Mouse (Mus musculus) thymus, adult 2 months (tissue): ENCODE results near the gene 1700037H04Rik.

Experiments used
- CTCF ChIP-seq: fragments of 200-500 bp; IDR thresholded peaks from 2 replicates; pipeline ENCODE4 v1.5.1; 2012; ENCODE audit warnings: mild to moderate bottlenecking, control low read depth, low read length, moderate library complexity, borderline replicate concordance; ENCODE audit not compliant: control insufficient read depth, poor library complexity, insufficient read depth; ENCODE audit errors: extremely low read depth
- POLR2A ChIP-seq: fragments of 200-500 bp; IDR thresholded peaks from 2 replicates; pipeline ENCODE4 v1.6.1; 2012; ENCODE audit warnings: mild to moderate bottlenecking, low read length, control low read depth, moderate library complexity; ENCODE audit not compliant: control insufficient read depth, poor library complexity, insufficient read depth; ENCODE audit errors: extremely low read depth

- TF ChIP-seq CTCF: no peak
- no peak for TF ChIP-seq POLR2A
Measured at GRCm38 (mm10) chr2:131128211-131128610, 31.7 kb downstream of the 1700037H04Rik start.
